Mouse (Mus musculus): ENCODE data around the gene Gm49405. TPM values are rescaled to one million over a fixed set of nuclear protein-coding genes. Genes with fewer than 3 reads are reported as not detected.
"Not testable (repeated sequence)": the region's sequence is repeated elsewhere in the genome, so short reads cannot be mapped to it uniquely, and the experiment has no call there.

Gene Gm49405
- 3.1 TPM for polyA plus RNA-seq (2021)

DNA sequence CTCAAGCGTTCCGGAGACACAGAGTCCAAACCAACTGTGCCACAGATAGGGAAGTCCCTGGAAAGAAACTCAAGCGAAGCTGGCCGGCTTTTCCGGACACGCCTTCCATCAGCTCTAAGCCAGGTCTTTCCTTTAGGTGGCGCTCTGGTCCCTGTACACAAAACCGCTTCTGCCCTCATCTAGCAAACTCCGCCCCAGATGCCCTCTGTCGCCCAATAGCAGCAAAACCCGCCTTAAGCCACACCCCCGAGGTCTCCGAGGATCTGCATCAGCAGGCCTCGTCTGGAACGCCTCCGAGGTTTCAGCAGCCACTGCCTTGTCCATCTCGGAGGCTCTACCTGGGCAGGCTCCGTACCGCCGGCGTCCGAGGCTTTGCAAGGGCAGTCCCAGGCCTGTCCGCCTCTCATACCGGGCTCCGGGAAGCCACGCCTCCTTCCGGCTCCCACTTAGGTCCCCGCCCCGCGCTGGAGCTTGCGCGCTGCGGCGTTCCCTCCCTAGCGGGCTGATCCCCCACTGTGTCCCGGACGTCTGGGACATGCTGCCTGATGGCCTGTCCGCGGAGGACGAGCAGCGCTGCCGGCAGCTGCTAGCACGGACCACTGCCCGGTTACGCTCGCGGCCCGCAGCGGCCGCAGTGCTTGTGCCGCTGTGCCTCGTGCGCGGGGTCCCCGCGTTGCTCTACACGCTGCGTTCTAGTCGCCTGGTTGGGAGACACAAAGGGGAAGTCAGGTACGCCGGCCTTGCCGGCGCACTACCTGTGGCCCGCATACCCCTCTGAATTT lies at the start of gene Gm49405, which contains the start of gene Nudt8:
Gene Gm49405 (plus strand): TSS at position 508 of the 782 bp plus-strand sequence.
Gene Nudt8 (plus strand): TSS at position 462 of the 782 bp plus-strand sequence.
- TF ChIP-seq CTCF (IDR thresholded peaks at IDR 0.05): no peak
- peaks cover under 1% of the 10 kb centered on the region for H3K27me3 ChIP-seq
- ChIA-PET CTCF (interaction anchor here (0.9 to 4.8 kb wide), 12 partner anchors 10 to 53 kb away, joined by 3 to 33 read pairs (median 4); partner anchors contain the start of genes Acy3, Gstp2 and Ndufv1), POLR2A (interaction anchor here (2.3 to 2.9 kb wide), 2 partner anchors 11 to 13 kb away, joined by 9 to 14 read pairs; partner anchors contain the start of genes Acy3 and Ndufv1)
- in situ Hi-C loops (cut with MboI; ENCODE audit: low pct_unique_long_range_greater_than_20kb): no loop called here
- DNase-seq (ENCODE audit: low read depth, low spot score) (peak; percentile 89), ATAC-seq (peak; percentile 69)

DNA sequence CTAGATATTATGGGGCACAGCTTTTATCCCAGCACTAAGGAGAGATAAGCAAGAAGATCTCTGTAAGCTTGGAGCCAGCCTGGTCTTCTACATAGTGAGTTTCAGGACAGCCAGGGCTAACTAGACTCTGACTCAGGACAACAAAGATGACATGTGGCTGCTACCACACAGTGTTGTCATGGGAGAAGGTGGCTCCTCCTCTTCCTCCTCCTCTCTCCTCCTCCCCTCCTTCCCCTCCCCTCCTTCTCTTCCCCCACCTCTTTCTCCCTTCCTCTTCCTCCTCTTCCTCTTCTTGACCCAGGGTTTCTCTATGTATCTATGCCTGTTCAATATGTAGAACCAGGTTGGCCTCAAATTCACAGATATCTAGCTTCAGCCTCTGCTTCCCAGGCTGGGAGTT lies 49.0 kb upstream of the Gm49405 start:
- ATAC-seq (no peak), DNase-seq (ENCODE audit: low read depth, low spot score) (no peak)
- TF ChIP-seq CTCF (IDR thresholded peaks at IDR 0.05): no peak
- POLR2A ChIA-PET: no interaction called here
- in situ Hi-C loops (cut with MboI; ENCODE audit: low pct_unique_long_range_greater_than_20kb): no loop called here
- H3K27me3 ChIP-seq: peaks cover 9% of the 10 kb centered on the region
- CTCF ChIA-PET: interaction anchor here (1.0 to 2.2 kb wide), 5 partner anchors 23 to 178 kb away, joined by 3 to 10 read pairs (median 4); partner anchors contain the start of genes Gm49405 and Nudt8

DNA sequence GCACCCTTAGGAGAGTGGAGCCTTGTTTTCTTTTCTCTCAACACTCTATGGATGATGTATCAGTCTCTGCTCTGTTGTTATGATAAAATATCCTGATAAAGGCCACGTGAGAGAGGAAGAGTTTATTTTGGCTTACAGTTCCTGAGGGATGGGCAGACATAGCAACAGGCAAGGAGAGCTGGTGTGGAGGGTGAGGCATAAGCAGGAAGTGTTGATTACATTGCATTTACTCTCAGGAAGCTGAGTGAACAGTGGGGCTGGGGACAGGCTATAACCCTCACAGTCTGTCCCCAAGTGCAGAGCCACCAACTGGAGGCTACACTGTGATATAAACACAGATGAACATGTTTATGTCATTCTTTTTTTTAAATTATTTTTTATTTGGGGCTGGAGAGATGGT lies 48.3 kb upstream of the Gm49405 start:
- in situ Hi-C loops (cut with MboI; ENCODE audit: low pct_unique_long_range_greater_than_20kb): no loop called here
- no peak for TF ChIP-seq CTCF (IDR thresholded peaks at IDR 0.05)
- ATAC-seq: no peak
- ChIA-PET CTCF (interaction anchor here (1.0 to 2.2 kb wide), 4 partner anchors 22 to 41 kb away, joined by 3 to 10 read pairs (median 5); no protein-coding TSS in a partner anchor), POLR2A (no interaction called here)
- H3K27me3 ChIP-seq: peaks cover 12% of the 10 kb centered on the region
- no peak for DNase-seq (ENCODE audit: low read depth, low spot score)

DNA sequence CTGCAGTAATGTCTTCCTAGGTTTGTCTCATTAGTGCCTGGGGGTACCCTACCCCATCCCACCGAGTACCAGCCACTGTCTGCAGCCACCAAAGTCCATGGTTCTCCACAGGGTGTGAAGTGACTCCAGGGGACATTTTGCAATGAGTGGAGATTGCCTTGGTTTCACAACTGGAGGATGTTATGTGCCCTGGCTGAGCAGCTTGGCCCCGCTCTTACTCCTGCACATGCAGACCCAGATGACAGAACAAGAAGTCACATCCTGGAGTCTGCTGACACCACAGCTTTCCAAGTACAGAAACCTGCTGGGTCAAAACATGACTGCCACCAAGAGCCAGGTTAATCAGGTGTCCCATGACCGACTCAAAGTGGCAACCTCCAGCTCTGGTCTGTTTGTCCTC lies 45.4 kb upstream of the Gm49405 start:
- no peak for TF ChIP-seq CTCF (IDR thresholded peaks at IDR 0.05)
- ChIA-PET POLR2A (no interaction called here), CTCF (interaction anchor here (1.0 to 1.3 kb wide), 3 partner anchors 9 to 25 kb away, joined by 3 to 5 read pairs (median 3); no protein-coding TSS in a partner anchor)
- no peak for ATAC-seq
- no peak for DNase-seq (ENCODE audit: low read depth, low spot score)
- in situ Hi-C loops (cut with MboI; ENCODE audit: low pct_unique_long_range_greater_than_20kb): no loop called here
- H3K27me3 ChIP-seq: peaks cover 12% of the 10 kb centered on the region

DNA sequence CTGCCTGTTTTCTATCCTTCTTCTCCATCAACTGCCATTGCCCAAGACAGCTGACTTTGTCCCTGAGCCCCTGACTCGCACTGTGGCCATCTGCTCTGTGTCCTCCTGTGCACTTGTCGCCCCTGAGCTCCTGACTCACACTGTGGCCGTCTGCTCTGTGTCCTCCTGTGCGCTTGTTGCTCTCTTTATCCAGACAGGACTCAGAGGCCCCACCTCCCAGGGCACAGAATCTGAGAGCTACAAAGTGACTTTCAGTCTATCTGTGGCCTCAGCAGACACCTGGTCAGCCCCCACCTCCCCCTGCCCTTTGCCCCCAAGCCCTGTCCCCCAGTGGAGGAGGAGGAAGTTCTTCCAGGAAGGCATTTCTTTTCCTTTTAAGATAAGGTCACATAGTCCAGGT lies 44.6 kb upstream of the Gm49405 start:
- H3K27me3 ChIP-seq: peaks cover 15% of the 10 kb centered on the region
- CTCF ChIA-PET: interaction anchor here (0.8 to 1.3 kb wide), 2 partner anchors 9 to 17 kb away, joined by 3 read pairs; no protein-coding TSS in a partner anchor
- POLR2A ChIA-PET: interaction anchor here (0.7 kb wide), 1 partner anchor 9 kb away, joined by 4 read pairs; no protein-coding TSS in a partner anchor
- no peak for TF ChIP-seq CTCF (IDR thresholded peaks at IDR 0.05)
- no peak for ATAC-seq
- in situ Hi-C loops (cut with MboI; ENCODE audit: low pct_unique_long_range_greater_than_20kb): no loop called here
- no peak for DNase-seq (ENCODE audit: low read depth, low spot score)

DNA sequence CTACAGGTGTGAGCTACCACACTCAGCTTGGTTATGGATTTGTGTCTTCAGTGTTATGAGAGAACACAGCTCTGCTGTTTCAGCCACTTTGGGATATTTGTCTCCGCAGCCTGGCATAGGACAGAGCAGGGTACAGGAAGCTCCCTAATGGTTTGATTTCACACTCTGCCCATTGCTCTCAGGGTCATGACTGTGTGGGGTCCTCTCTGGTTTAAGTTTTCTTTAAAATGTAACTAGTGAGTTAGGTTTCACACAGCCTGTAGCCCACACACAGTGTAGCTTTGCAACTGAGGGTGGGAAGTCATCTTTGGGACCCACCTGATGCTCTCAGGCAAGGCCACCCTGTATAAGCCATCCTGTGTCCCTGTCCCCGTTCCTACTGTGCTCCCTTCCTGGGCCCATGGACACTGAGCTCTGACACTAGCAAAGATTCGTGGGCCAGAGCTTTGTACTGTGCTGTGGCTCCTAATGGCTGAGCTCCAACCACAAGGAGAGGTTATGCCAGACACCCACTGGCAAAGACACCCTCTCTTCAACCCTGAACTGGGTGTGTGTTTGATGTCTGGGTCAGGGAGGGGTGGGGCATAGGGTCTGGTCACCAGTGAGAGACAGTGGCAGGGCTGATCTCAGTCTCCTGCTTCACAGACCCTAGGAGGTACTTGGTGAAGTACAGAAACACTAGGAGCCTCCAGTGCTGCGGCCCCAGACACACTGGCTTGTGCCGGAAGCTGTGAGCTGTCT lies 43.0 kb upstream of the Gm49405 start:
- CTCF ChIA-PET: interaction anchor here (1.4 to 3.5 kb wide), 2 partner anchors 11 to 23 kb away, joined by 4 to 15 read pairs; no protein-coding TSS in a partner anchor
- in situ Hi-C loops (cut with MboI; ENCODE audit: low pct_unique_long_range_greater_than_20kb); ATAC-seq; DNase-seq (ENCODE audit: low read depth, low spot score); POLR2A ChIA-PET: not testable (repeated sequence)
- H3K27me3 ChIP-seq: peaks cover 15% of the 10 kb centered on the region

DNA sequence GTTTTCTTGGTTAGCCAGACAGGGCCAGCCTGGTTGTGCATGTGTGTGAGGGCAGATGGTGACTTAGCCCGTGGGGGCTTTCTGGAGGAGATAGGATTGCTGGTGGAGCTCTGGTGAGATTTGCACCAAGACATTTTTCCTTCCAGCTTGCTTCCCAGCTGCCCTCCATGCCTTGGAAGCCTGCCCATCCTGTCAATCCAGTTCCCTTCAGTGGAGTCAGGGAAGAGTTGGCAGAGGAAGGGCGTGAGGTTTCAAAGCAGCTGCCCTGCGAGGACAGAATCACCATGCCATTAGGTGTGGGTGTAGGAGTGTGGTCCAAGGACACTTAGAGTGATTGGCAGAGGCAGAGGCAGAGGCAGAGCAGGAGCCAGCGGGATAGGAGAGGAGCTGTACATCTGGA lies 42.0 kb upstream of the Gm49405 start, which contains the start of gene Aldh3b3:
Gene Aldh3b3 (plus strand): TSS at position 176 of the 400 bp plus-strand sequence.
- ATAC-seq (no peak), DNase-seq (ENCODE audit: low read depth, low spot score) (no peak)
- peaks cover 20% of the 10 kb centered on the region for H3K27me3 ChIP-seq
- no peak for TF ChIP-seq CTCF (IDR thresholded peaks at IDR 0.05)
- in situ Hi-C loops (cut with MboI; ENCODE audit: low pct_unique_long_range_greater_than_20kb): no loop called here
- POLR2A ChIA-PET: no interaction called here
- CTCF ChIA-PET: interaction anchor here (1.4 to 3.5 kb wide), 3 partner anchors 12 to 55 kb away, joined by 3 to 15 read pairs (median 4); no protein-coding TSS in a partner anchor

DNA sequence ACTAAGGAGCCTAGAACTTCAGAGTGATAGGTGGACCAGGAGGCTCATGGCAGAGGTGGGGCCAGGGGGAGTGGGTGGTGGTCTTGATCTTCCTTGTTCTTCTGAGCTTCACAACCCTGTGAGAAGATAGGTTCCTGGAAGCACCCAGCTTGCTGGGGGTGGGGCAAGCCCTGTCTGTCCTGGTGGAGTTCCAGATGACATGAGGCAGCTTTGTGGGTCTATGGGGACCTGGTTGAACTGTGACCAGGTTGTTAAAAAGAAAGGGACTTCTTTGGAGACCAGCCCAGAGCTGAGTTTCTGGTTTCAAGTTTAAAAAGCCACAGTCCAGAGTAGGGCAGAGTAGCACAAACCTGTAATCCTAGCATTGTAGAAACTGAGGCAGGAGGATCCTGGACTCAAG lies 41.4 kb upstream of the Gm49405 start:
- POLR2A ChIA-PET: no interaction called here
- CTCF ChIA-PET: interaction anchor here (1.4 to 3.5 kb wide), 4 partner anchors 12 to 54 kb away, joined by 3 to 15 read pairs (median 6); no protein-coding TSS in a partner anchor
- in situ Hi-C loops (cut with MboI; ENCODE audit: low pct_unique_long_range_greater_than_20kb): no loop called here
- peaks cover 14% of the 10 kb centered on the region for H3K27me3 ChIP-seq
- TF ChIP-seq CTCF (IDR thresholded peaks at IDR 0.05): no peak
- ATAC-seq (no peak), DNase-seq (ENCODE audit: low read depth, low spot score) (no peak)

DNA sequence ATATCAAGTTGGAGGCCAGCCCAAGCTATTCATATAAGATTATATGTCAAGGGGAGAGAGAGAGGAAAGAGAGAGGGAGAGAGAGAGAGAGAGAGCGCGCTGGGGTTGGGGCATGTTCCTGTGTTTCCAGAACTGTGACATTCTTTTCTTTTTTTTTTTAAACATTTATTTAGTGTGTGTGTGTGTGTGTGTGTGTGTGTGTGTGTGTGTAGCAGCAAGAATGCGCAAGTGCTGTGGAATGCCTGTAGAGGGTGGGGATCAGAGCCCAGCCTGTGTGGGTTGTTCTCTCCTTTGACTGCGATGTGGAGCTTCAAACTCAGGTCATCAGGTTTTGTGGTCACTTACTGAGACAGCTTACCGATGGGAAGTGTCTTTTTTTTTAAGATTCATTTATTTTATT lies 40.2 kb upstream of the Gm49405 start:
- ChIA-PET POLR2A (no interaction called here), CTCF (interaction anchor here (1.0 to 3.5 kb wide), 6 partner anchors 13 to 36 kb away, joined by 3 to 15 read pairs (median 4); no protein-coding TSS in a partner anchor)
- ATAC-seq: no peak
- no peak for TF ChIP-seq CTCF (IDR thresholded peaks at IDR 0.05)
- in situ Hi-C loops (cut with MboI; ENCODE audit: low pct_unique_long_range_greater_than_20kb): no loop called here
- DNase-seq (ENCODE audit: low read depth, low spot score): no peak
- H3K27me3 ChIP-seq: peaks cover 14% of the 10 kb centered on the region

DNA sequence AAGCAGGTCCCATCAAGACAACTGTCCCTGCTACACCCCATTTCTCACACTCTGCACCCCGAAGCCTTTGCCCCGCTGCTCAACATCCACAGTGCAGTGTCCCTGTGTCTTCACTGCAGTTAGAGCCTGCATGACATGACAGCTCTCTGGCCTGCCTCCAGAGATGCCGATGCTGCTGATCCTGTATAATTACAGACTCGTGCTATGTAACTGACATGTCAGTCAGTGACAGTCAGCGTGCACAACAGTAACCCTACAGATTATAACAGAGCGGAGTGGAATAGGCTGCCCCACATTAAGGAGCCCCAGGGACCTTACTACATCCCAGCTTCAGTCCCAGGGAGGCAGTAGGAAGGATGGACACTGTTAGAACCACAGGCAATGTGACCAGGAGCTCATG lies 38.6 kb upstream of the Gm49405 start:
- in situ Hi-C loops (cut with MboI; ENCODE audit: low pct_unique_long_range_greater_than_20kb); DNase-seq (ENCODE audit: low read depth, low spot score); ATAC-seq: not testable (repeated sequence)
- ChIA-PET POLR2A (interaction anchor here (0.7 kb wide), 1 partner anchor 38 kb away, joined by 3 read pairs; no protein-coding TSS in a partner anchor), CTCF (interaction anchor here (1.3 to 2.7 kb wide), 2 partner anchors 15 to 19 kb away, joined by 3 to 10 read pairs; no protein-coding TSS in a partner anchor)
- peaks cover 10% of the 10 kb centered on the region for H3K27me3 ChIP-seq
